1 mouse cellular context compared by ENCODE assay signal in the genomic region with DNA sequence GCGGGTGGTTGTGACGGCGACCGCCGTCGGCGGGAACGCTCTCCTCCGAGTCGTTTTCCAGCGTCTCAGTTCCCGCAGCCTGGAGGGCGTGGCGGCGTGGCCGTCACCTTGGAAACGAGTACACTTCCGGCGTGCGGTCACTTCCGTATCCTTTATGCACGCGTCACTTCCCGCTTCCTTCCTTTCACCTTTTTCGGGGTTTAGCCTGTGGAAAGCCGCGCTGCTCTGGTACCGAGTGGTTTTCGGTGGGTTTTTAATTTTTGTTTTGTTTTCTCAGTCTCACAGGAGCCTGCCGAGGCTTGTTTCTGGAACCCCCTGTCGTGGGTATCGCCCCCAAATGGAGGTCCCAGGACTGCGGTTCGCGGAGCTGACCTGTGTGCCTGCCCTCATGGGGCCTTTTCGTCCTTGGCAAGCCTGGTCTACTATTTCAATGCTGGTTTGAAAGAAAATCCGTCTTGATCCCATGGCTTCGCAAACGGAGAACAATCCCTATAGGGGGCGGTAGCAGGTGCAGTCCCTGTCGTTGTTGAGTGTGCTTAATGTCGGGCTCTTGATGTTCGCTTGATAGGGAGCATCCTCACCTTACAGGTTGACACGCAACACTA.
TF ChIP-seq lines count a peak whose summit lies in the region.

A gene (minus strand): TSS at position 122 of the 605 bp plus-strand sequence.

TF ChIP-seq in MEL, 35 proteins besides CTCF, POLR2A, EP300 and RAD21 (continued from another document):
- TF ChIP-seq NRF1 (IDR thresholded peaks at IDR 0.05; ENCODE audit: insufficient read depth, low read depth, low read length, poor library complexity, severe bottlenecking) = no peak
- peak; percentile 98 for TF ChIP-seq MXI1 (IDR thresholded peaks at IDR 0.05; ENCODE audit: low read depth, low read length)
- peak; percentile 57 for TF ChIP-seq TCF12 (IDR thresholded peaks at IDR 0.05; ENCODE audit: low read depth, low read length)
- peak; percentile 59; the same call in 1 of the 2 replicates for TF ChIP-seq JUND (IDR thresholded peaks at IDR 0.05; ENCODE audit: low read depth, low read length)
- no peak for TF ChIP-seq ZKSCAN1 (IDR thresholded peaks at IDR 0.05; ENCODE audit: low read depth, low read length)
- TF ChIP-seq BHLHE40 (IDR thresholded peaks at IDR 0.05; ENCODE audit: borderline replicate concordance, low read depth, low read length) = no peak
- TF ChIP-seq ZMIZ1 (IDR thresholded peaks at IDR 0.05; ENCODE audit: low read depth, low read length) = 0 out of 2 replicates have a peak, but pooled peaks have one; percentile 66
- TF ChIP-seq GATA1 (IDR thresholded peaks at IDR 0.05; ENCODE audit: low read depth, low read length) = no peak
- peak; percentile 58; the same call in 1 of the 2 replicates for TF ChIP-seq KAT2A (conservative IDR thresholded peaks at IDR 0.05; ENCODE audit: low read depth, low read length)
- 0 out of 2 replicates have a peak, but pooled peaks have one; percentile 44 for TF ChIP-seq CHD1 (IDR thresholded peaks at IDR 0.05; ENCODE audit: low read depth, low read length)
- TF ChIP-seq ETS1 (IDR thresholded peaks at IDR 0.05; ENCODE audit: low read depth, low read length) = no peak
- TF ChIP-seq SIN3A (IDR thresholded peaks at IDR 0.05; ENCODE audit: low read length) = peak; percentile 99
- TF ChIP-seq MYC (IDR thresholded peaks at IDR 0.05; ENCODE audit: low read depth, low read length) = peak; percentile 53; the same call in 1 of the 2 replicates
